Mouse (Mus musculus) gastrocnemius, postnatal 10 days (tissue): ENCODE data around the gene 2200002J24Rik. TPM values are rescaled to one million over a fixed set of nuclear protein-coding genes. Genes with fewer than 3 reads are reported as not detected.
"Not testable (repeated sequence)": the region's sequence is repeated elsewhere in the genome, so short reads cannot be mapped to it uniquely, and the experiment has no call there.

Experiments
- DNase-seq: peaks from one replicate; pipeline ENCODE4 v3.0.0; 2021; ENCODE audit warnings: mixed read lengths
- total RNA-seq, 2 experiments: library from RNA; stranded (reverse); gene quantifications; 2 replicates each; pipeline ENCODE4 v1.2.3; 2021

The 2200002J24Rik gene
- total RNA-seq, 2 experiments from 2014 or later: not detected

GRCm38 (mm10) chr7:30728739-30729395 lies 30.1 kb downstream of the 2200002J24Rik start:
- DNase-seq: no peak

DNA sequence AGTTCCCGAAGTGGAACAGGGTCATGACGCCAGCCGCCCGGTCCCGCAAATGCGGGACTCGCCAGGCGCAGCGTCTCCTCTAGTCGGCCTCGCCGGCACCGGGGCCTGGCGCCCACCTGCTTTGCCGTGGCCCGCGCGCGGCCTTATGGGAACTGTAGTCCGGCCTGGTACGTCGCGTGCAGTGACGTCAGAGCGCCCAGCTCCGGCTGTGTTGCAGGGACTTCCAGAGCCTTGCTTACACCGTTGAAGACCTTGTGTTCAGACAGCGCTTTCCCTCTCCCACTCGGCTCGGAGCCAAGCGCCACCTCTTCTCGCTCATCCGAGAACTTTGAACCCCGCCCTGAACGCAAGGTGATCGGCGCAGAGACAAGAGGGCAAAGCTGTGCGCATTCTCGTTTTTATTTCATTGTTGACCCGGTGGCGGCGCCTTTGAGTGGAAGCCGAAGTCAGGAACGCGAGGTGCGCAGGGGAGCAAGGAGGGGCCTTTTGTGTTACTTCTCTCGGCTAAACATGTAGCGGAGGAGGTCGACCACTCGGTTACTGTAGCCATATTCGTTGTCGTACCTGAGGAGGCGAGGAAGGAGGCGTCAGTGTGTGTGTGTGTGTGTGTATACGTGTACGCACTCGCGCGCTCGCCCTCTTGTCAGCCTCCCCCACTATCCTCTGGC lies 30.8 kb downstream of the 2200002J24Rik start, which contains the start of gene Tmem147:
TSS of gene Tmem147 (minus strand) at position 145 of the 668 bp plus-strand sequence.
- peak; percentile 94 for DNase-seq

DNA sequence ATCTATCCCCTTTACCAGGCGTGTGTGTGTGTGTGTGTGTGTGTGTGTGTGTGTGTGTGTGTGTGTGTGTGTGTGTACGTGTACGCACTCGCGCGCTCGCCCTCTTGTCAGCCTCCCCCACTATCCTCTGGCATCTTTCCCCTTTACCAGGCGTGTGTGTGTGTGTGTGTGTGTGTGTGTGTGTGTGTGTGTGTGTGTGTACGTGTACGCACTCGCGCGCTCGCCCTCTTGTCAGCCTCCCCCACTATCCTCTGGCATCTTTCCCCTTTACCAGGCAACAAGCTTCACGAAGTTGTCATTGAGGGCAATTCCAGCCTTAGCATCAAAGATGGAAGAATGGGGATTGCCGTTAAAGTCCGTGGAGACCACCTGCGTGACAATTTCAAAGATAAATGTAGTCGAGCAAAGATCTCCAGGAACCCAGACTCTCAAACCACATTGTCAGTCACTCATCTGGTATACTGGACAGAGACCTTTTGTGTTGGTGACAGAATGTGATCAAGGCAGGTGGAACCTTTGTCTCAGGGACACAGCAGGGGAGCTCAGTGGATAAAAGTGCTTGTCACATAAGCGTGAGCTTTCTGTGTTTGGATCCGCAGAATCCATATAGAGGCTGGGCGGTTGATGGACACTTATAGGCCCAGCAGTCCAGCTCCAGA lies 31.5 kb downstream of the 2200002J24Rik start:
- DNase-seq: not testable (repeated sequence)

GRCm38 (mm10) chr7:30736211-30736610 lies 37.5 kb downstream of the 2200002J24Rik start:
- no peak for DNase-seq

DNA sequence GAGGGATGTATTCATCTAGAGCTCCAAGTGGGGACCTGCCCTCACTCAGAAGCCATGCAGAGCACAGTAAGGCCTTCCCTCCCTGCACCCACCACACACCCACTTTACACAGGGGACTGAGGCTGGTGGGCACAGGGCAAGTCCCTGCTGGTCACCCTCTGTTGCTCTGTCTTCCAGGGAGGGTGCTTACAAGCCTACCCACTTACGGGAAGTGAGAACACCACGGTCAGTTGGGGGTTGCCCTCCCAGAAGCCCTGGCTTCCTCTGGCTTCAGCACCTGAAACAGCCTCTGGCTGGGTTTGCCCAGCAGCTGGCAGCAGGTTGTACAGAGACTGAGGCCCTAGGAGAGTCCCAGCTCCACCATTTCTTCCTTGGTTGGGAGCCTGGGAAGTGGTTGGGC lies 43.8 kb downstream of the 2200002J24Rik start:
- not testable (repeated sequence) for DNase-seq

DNA sequence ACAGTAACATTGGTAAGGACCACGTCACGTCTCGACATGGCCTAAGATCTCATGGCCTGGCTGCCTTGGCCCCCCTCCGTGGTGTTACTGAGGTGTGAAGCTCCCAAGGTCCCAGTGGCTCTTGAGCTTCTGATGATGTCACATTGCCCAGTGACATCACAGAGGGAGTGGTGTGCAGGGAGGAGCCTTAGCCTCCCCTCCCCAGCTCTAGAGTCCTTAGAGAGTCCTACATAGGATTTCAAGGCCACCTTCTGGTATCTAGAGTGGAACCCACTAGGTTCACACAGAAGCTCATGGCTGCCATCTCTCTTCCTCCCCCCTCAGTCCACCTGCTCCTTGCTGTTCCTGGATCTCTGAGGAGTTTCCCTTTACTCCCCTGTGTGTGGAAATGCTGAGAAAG lies 44.9 kb downstream of the 2200002J24Rik start, which contains the start of gene Gapdhs:
TSS of gene Gapdhs (minus strand) at position 65 of the 400 bp plus-strand sequence.
- DNase-seq: not testable (repeated sequence)

DNA sequence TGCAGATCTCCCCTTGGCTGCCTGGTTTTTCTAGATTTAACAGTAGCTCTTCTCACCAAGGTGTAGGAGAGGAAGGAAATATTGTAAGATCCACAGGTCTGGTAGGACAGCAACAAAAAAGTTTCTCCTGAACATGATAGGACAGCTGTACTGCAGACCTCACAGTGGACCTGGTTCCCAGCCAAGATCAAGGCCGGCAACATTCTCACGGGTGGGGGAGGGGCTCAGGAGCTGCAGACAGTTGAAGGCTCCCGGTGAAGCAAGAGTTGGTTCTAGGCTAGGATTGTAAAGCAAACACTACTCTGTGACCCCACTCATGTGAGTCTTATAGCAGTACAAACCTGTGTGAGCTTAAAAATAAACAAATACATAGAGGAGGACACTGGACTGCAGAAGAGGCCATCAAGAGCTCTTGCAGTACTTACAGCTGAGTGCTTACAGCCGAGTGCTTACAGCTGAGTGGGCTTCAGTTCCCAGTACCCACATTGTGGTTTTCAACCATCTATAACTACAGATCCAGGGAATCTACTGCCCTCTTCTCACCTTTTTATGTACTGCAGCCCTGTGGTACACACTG lies 45.4 kb downstream of the 2200002J24Rik start:
- DNase-seq: peak; percentile 48

- DNase-seq: no peak
Measured at GRCm38 (mm10) chr7:30747525-30748204, 48.9 kb downstream of the 2200002J24Rik start.

Other genes with a start within 250 kb of the 2200002J24Rik start
- not detected for gene Kirrel2, start 241.2 kb upstream of the 2200002J24Rik start, total RNA-seq
- not detected for gene Nphs1, start 240.6 kb upstream of the 2200002J24Rik start, total RNA-seq
- gene Prodh2, start 205.3 kb upstream of the 2200002J24Rik start, total RNA-seq: not detected
- 1 to 10 TPM; 3.2 to 4.8 TPM for gene Arhgap33, start 163.9 kb upstream of the 2200002J24Rik start, total RNA-seq
- 100 to 1,000 TPM; 304 to 323 TPM for gene Hspb6, start 146.7 kb upstream of the 2200002J24Rik start, total RNA-seq
- gene Proser3, start 146.6 kb upstream of the 2200002J24Rik start, total RNA-seq: 1 to 10 TPM; 3.8 to 6.2 TPM
- 10 to 100 TPM; 11.0 to 16.3 TPM for gene Lin37, start 139.1 kb upstream of the 2200002J24Rik start, total RNA-seq
- gene U2af1l4, start 135.6 kb upstream of the 2200002J24Rik start, total RNA-seq: 10 to 100 TPM; 56.3 to 57.5 TPM
- 1 to 10 TPM; 1.5 to 2.3 TPM for gene Gm49396, start 135.6 kb upstream of the 2200002J24Rik start, total RNA-seq
- 100 to 1,000 TPM in 1 of 2 experiments, 10 to 100 TPM in 1; 93.7 to 104 TPM for gene Psenen, start 135.3 kb upstream of the 2200002J24Rik start, total RNA-seq
- 1 to 10 TPM; 1.4 to 2.3 TPM for gene Igflr1, start 133.5 kb upstream of the 2200002J24Rik start, total RNA-seq
- 10 to 100 TPM; 21.4 to 26.8 TPM for gene Kmt2b, start 110.2 kb upstream of the 2200002J24Rik start, total RNA-seq
- not detected for gene Zbtb32, start 100.0 kb upstream of the 2200002J24Rik start, total RNA-seq
- under 1 TPM; 0.16 to 0.29 TPM for gene Upk1a, start 86.1 kb upstream of the 2200002J24Rik start, total RNA-seq
- gene Cox6b1, start 72.8 kb upstream of the 2200002J24Rik start, total RNA-seq: 1,000 to 10,000 TPM; 1,178 to 1,379 TPM
- gene Etv2, start 63.1 kb upstream of the 2200002J24Rik start, total RNA-seq: not detected
- 10 to 100 TPM; 42.4 to 44.4 TPM for gene Rbm42, start 48.6 kb upstream of the 2200002J24Rik start, total RNA-seq
- gene Haus5, start 33.9 kb upstream of the 2200002J24Rik start, total RNA-seq: 1 to 10 TPM; 3.7 to 5.7 TPM
- gene Pmis2, start 27.3 kb upstream of the 2200002J24Rik start, total RNA-seq: 1 to 10 TPM; 1.3 to 1.5 TPM
- gene Atp4a, start 13.3 kb downstream of the 2200002J24Rik start, total RNA-seq: not detected
- gene Tmem147, start 30.6 kb downstream of the 2200002J24Rik start, total RNA-seq: 100 to 1,000 TPM; 166 to 178 TPM
- not detected for gene Gapdhs, start 44.8 kb downstream of the 2200002J24Rik start, total RNA-seq
- gene Sbsn, start 52.5 kb downstream of the 2200002J24Rik start, total RNA-seq: 1 to 10 TPM; 3.5 to 5.8 TPM
- gene Dmkn, start 64.8 kb downstream of the 2200002J24Rik start, total RNA-seq: under 1 TPM in 1 of 2 experiments, not detected in 1; 0.33 TPM
- gene Krtdap, start 89.0 kb downstream of the 2200002J24Rik start, total RNA-seq: 1 to 10 TPM; 3.4 to 6.0 TPM
- 1 to 10 TPM in 1 of 2 experiments, under 1 TPM in 1; 0.56 to 1.2 TPM for gene Ffar2, start 124.8 kb downstream of the 2200002J24Rik start, total RNA-seq
- gene Ffar3, start 157.3 kb downstream of the 2200002J24Rik start, total RNA-seq: not detected
- gene Ffar1, start 162.6 kb downstream of the 2200002J24Rik start, total RNA-seq: not detected
- gene Cd22, start 181.4 kb downstream of the 2200002J24Rik start, total RNA-seq: 1 to 10 TPM in 1 of 2 experiments, not detected in 1; 2.3 TPM
- 10 to 100 TPM in 1 of 2 experiments, 1 to 10 TPM in 1; 8.4 to 10.4 TPM for gene Mag, start 215.9 kb downstream of the 2200002J24Rik start, total RNA-seq
- not detected for gene Hamp2, start 225.8 kb downstream of the 2200002J24Rik start, total RNA-seq
- not detected for gene Hamp, start 245.1 kb downstream of the 2200002J24Rik start, total RNA-seq